Comparison of ENCODE assay signal across 12 mouse cellular contexts in genomic region chr17:87628706-87629105, GRCm38 (mm10). TPM values are rescaled to one million over a fixed set of nuclear protein-coding genes. Genes with fewer than 3 reads are reported as not detected.
"Had no signal": no experiment of that assay in that cellular context is flagged by ENCODE, and none has a peak within 500 bp of the region (broad histone marks: within the 10 kb centered on the region; RNA-seq: fewer than 3 reads in every experiment).

No protein-coding gene starts in this region.

- H3K27ac ChIP-seq: liver, embryonic 13.5 days; lung, embryonic 15.5 days; macrophage; midbrain, embryonic 12.5 days had no signal

- ATAC-seq: liver, postnatal 0 days had no signal

- H3K9me3 ChIP-seq: liver, embryonic 13.5 days; lung, embryonic 15.5 days; midbrain, embryonic 12.5 days had no signal

- H3K4me1 ChIP-seq: liver, embryonic 13.5 days; lung, embryonic 15.5 days; midbrain, embryonic 12.5 days had no signal

- H3K4me2 ChIP-seq: liver, embryonic 13.5 days; lung, embryonic 15.5 days; midbrain, embryonic 12.5 days had no signal

- DNase-seq: kidney, adult 8-10 months; kidney, postnatal 25 days; layer of hippocampus, postnatal 36 days; liver; liver, embryonic 13.5 days; liver, postnatal 0 days; lung, postnatal 14 days; spleen, adult 18-20 months; thymus, postnatal 4 days had no signal

- H3K9ac ChIP-seq: liver, embryonic 13.5 days; liver, postnatal 0 days; lung, embryonic 15.5 days; midbrain, embryonic 12.5 days had no signal

- H3K36me3 ChIP-seq: liver, embryonic 13.5 days; lung, embryonic 15.5 days; midbrain, embryonic 12.5 days had no signal

- H3K27me3 ChIP-seq: lung, embryonic 15.5 days had no signal

- H3K4me3 ChIP-seq: liver, embryonic 13.5 days; lung, embryonic 15.5 days; midbrain, embryonic 12.5 days had no signal

RNA-seq across cellular contexts. Expression of gene Epcam, which starts 7.1 kb away (rescaled TPM):
- polyA plus RNA-seq: macrophage had no signal
